Mouse (Mus musculus) R1 (cell line): ENCODE measurements around the gene Cd22.
A peak's percentile ranks its signal among the peaks of the same experiment; 100 is the strongest.

Experiments used
- DNase-seq: peaks from one replicate; pipeline ENCODE4 v3.0.0-alpha.2; 2018; ENCODE audit warnings: low read depth, low spot score

Gene Cd22

DNA sequence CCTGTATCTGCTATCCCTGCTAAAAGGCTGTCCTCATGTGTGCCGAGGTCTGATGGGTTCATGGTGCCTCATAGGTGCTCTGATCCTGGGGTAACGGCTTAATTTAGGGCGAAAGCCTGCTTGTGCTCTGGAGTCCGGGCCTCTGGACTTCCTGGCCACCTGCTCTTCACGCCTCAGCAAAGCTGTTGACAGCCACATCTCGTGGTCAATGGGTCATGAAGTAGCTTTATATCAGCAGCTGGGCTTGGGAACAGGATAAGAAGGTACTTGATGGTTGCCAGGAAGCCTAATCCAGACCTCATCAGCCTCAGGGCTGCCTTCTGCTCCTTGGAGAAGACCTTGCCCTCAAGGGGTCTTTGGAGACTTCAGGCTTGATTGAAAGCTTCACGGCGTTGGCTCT is 16.8 kb downstream of the Cd22 start:
- no peak for DNase-seq

DNA sequence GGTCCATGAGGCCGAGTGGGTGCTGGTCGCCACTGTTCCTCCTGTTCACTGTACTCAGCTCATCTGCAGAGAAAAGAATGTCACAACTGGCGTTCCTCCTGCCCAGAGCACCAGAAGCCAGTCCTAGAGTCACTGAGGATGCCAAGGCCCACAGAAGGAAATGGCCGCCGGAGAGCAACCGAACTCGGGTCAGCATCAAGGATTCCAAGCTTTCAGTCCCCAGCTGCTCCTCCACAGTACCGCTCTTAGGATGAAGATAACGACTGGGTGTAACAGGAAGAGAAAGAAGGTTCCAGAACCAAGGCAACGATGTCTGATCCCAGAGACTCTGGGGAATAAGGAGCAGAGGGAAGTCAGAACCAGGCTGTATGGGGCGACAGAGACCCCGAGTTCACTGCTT is 18.7 kb downstream of the Cd22 start, which contains the start of gene Ffar1:
Gene Ffar1, minus strand, starts transcription at position 101 of the 400 bp plus-strand sequence.
- no peak for DNase-seq

DNA sequence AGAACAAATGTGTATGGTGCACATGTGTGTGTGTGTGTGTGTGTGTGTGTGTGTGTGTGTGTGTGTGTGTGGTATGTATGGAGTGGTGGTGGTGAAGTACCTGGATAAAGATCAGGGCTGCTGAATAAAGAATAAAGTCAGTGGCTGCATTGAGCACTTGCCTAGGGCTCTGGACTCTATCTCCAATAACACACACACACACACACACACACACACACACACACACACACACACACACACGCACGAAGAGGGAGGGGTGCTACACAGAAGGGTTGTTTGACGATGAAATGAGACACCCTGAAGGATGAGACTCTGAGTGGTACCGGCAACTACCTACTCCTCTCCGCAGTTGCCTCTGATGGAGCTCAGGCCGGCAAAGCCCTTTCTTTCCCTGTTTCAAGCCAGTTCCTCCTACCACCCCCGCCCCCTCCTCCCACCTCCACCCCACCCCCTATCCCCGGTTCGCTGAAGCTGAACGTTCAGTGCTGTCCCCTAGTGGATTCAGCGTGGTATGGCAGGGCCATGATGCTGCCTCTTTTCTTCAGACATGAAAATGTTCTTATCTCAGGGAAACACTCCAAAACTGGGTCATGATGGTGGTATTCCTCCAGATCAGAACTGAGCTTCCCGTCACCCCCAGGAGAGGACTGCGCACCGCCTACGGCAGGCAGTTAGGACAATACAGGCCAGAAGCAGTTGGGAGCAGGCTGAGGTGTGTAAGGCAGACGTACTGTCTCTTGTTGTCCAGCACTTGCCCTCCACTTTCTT is 20.3 kb downstream of the Cd22 start:
- DNase-seq = peak; percentile 84

DNA sequence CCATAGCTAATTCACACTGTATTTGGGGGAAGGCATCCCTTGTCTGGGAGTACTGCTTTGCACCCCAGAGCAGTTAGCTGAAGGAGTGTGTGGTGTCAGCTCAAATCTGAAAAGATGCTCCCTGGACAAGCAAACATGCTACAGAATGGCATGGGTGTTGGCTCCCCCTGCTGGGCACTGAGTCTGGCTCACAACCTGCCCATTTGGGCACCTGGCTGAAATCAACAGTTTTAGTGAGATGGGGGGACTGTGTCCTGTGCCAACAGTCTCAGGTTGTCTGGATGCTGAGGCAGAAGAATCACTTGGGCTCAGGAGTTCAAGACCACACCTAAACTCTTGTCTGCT is 20.9 kb downstream of the Cd22 start:
- peak; percentile 64 for DNase-seq

DNA sequence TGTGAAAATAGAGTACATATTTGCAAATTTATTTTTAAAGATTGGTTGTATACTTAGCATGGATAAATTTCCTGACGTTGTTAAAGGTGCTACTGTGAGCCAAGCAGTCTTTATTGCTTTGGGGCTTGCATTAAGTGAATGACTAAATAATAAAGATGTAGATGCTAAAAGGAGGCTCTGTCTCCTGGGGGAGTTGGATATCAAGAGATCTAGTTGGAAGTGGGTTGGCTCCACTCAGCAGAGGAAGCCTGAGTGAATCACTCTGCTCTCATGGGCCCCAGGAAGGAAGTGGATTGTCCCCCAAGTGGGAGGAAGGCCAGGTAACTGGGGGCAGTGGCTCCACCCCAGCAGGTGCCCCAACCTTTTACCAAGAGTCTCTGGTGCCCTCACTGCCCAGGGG is 22.4 kb downstream of the Cd22 start:
- DNase-seq = no peak

DNA sequence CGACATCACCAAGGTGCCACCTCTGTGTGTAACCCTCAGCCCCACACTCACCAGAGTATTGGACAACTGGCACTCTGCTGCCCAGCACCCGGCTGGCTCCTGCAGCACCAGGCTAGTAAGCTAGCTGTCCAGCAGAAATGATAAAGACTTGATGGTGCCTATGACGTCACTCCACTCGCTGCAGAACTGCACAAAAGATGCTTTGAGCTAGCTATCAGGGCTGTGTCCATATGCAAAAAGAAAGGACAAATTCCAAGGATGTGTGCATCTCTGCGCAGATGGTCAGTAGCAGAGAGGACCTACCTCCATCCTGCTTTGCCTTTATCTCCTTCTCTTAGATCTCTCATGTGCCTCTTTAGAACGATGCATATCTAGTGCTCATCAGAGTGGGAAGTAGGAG is 24.1 kb downstream of the Cd22 start, which contains the start of gene Ffar3:
Gene Ffar3, minus strand, starts transcription at position 101 of the 400 bp plus-strand sequence.
- no peak for DNase-seq

DNA sequence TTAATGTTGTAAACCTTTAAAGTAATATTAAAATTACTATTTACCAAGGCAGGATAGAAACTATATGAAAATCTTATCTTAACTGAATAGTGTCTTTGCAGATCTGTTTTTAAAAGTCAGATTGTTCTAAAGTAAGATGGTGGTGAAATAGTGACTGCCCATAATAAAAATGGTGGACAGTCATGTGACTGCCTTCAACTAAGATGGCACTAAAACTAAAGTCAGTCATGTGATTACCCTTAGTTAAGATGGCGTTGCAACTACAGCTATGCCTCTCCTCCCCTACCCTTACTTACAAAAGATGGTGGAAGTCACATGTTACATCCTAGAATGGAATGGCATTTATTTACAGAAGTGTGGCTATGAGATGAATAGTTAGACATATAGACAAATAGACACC is 28.7 kb downstream of the Cd22 start:
- DNase-seq = no peak

DNA sequence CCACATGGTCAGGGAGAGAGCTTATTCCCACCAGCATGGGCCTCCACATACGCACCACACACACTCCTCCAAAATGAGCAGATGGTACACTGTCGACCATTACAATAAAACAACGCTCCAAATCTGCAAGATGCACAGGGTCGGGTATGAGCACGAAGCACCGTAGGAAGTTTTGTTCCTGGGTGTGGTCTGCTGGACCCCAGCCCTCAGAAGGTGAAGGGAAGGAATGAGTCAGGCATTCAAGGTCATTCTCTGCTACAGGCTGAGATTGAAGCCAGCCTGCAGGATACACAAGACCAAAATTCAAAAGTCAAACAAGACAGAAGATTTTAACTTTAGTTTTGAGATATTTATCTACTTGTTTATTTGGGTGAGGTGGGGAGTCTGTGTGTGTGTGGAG is 32.2 kb downstream of the Cd22 start:
- no peak for DNase-seq

DNA sequence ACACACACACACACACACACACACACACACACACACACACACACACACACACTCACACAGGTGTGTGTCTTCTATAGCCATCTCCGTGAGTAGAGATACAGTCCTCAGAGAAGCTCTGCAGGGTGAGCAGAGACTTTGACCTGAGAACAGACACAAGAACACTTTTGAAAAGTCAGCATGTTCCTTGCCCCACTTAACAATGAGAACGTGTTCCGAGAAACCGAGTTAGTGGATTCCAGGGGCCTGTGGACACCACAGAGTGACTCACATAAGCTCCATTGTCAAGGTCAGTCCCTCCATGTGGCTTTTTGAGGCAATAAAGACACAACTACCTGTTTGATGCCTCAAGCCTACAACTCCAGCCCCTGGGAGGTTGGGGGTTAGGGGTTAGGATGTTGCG is 32.8 kb downstream of the Cd22 start:
- no peak for DNase-seq

DNA sequence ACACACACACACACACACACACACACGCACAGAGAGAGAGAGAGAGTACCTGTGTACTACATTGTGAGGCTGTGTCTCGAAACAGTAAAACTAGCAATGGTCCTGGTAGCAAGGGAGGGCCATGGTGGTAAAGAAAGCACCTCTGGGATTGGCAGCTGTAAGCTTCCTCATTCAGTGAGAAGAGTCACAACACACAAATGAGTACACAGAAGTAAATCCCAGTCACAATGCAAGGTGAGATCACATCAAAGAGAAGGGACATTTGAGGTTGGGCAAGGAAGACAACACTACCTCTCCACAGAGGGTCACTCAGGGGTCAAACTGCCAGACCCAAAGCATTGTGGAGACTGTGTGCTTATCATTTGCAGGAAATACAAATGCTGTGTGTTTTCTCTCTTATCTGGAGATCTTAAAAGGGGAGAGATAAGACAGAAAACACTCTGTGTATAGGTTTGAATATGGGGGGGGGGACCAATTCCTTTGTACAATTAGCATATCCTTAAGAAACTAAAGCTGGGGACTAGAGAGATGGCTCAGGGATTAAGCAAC is 33.6 kb downstream of the Cd22 start:
- DNase-seq = no peak

DNA sequence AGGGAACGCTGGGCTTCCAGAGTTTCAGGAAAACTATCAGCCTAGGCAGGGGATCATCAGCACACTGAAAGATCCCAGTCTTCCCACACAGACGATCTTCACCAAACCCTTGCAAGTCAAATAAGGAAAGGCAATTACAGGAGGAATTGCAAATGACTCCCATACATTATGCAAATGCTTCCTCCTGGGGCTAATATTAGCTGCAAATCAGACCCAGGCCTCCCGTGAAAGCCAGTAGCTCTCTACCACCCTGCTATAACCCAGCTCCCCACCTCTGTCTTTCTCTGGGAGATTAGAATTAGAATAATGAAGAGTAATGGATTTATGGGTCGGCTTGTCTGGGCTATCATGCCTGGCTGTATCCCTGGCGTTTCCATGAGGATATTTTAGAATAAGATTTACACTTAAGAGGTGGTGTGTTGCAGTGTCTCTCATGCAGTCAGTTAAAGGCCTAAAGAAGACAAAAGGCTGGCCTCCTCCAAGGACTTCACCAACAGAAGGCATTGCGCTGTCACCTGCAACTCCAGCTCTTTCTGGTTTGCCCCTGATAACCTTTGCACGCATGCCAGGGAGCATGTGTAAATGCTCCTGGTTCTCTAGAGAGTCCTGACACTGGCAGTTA is 35.4 kb downstream of the Cd22 start:
- DNase-seq = peak; percentile 45

DNA sequence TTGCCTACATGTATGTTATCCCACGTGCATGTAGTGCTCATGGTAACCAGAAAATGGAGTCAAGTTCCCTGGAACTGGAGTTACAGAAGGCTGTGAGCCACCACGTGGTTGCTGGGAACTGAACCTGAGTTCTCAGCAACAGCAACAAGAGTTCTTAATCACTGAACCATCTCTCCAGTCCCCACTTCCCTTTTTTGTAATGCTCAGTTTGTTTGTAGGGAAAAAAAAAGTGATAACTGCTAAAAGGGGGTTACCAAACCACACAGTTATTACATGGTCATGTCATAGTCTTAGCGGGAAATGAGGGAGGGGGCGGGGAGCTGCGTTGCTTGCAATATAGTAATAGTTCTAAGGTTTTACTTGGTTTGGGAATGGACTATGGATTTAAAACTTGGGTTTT is 38.0 kb downstream of the Cd22 start:
- DNase-seq = no peak

DNA sequence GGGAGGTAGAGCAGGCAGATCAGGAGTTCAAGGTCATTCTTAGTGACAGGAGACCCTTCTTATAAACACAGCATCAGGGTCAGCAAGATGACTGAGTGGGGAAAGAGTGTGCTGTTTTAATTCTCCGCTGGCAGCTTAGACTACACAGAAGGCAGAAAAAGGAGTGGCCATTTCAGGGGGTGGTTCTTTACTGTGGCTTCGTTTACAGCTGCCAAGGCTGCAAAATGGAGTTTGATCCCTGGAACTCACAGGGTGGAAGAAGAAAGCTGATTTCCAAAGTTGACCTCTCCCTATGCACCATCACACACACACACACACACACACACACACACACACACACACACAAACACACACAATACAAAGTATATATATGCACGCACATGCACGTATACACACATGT is 38.8 kb downstream of the Cd22 start:
- no peak for DNase-seq

DNA sequence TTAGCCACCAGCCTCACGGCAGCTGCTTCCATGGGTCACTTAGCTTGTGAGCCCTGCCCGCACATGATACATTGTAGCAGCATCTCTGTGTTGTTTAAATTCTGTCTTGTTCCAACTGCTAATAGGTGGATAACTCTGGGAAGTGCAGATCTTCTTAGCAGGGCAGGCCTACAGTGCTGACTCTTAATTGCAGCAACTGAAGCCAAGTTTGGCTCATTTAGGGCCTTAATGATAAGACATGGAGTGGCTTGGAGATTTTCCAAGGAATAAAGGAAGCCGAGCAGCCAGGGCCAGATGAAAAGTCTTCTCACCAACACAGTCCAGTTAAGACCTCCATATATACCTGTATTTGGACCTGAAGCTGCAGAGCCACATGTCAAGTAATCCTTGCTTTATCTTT is 39.8 kb downstream of the Cd22 start:
- DNase-seq = no peak

DNA sequence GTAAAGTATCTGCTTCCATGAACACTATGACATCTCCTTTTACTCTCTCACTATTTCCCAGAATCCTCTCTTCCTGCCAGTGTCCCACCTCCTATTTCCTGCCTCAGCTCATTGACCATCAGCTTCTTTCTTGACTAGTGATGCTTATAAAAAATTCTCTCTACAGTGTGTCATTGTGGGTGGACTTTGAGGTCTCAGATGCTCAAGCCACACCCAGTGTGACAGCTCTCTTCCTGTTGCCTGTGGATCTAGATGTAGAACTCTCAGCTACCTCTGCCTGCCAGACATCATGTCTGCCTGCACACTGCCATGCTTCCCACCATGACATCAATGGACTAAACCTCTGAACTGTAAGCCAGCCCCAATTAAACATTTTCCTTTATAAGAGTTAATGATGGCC is 42.9 kb downstream of the Cd22 start:
- DNase-seq = no peak

DNA sequence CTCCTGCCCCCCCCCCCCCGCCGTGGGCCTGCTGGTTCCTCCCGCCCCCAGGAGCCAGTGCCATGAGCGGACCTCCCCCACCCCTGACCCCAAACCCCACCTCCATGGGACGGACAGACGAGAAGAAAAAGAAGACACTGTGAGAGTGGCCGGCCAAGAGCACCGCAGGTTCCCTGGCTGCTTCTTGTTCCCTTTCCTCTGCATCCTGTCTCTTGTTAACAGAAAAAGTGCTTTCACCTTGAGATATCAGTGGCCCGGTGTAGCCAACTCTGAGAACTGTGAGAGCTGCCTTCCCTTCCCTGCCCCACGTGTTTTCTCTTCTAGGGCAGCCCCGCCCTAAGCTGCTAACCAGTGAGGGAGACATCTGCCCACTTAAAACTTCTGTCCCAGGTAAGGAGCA is 47.5 kb downstream of the Cd22 start:
- DNase-seq = peak; percentile 33

DNA sequence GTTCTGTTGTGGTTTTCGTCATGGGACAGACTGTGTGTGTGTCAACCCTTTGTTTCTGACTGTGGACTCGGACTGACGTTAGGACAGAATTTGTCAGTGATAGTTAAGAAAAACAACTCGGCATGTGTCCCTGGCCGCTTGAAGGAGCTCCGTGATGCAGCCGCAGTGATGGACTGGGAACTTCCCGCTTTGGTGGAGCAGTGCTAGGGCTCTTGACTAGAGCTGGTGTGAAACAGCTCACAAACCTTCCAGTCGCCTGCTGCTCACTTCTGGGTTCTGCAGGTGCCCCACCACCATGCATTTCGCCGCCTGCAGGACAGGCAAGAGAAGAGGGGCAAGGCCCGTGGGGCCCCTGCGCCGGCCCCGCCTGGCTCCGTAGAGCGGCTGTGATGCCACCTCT is 47.9 kb downstream of the Cd22 start:
- DNase-seq = peak; percentile 61

DNA sequence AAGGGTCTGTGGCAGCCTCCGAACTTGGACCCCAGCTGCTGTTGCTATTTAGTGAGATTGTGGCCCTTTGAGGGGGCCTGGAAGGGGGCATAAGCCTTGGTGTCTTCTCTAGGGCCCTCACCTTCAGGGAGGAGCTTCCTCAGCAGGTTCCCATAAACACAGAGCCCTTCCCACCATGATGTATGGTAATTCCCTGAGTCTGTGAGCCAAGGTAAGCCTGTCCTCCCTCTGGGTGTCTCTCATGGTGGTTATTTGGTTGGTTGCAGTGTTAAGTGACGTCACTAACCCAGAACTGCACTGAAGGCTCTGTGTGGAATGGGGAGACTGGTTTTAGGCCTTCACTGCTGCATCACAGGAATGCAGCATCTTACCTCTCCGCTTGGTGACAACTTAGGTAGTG is 50.7 kb downstream of the Cd22 start:
- DNase-seq = peak; percentile 74

DNA sequence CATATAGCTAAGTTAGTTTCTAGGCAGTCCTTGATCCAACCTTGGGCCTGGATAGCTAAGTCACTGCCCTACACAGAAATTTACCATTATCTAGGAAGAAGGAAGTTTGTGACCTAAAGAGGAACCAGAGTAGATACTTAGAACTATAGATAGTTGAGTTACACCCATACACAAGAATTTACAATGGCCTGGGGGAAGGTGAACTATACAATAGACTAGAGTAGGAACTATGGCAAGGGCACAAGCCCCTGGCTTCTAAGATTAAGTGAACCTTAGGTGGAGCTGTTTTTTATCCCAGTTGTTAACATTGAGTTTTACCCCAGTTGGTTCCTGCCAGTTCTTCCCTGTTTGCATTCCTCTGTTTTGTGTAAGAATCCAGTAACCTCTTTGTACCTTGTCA is 51.3 kb downstream of the Cd22 start:
- peak; percentile 42 for DNase-seq

DNA sequence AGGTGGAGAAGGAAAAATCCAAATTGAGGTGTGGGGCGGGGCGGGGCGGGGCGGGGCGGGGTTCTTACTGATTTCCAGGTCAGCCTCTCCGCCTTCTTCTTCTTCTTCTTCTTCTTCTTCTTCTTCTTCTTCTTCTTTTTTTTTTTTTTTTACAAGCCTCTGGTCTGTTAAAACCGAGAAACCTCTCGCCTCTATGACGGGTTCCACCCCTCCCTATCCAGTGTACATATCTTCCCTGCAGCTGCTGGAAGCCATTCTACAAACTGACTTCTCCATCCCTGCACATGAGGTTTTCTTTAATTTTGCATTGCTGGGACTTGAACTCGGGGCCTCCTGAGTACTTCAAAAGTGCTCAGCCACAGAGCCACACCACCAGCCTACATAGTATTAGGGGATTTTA is 53.5 kb downstream of the Cd22 start:
- DNase-seq = no peak

DNA sequence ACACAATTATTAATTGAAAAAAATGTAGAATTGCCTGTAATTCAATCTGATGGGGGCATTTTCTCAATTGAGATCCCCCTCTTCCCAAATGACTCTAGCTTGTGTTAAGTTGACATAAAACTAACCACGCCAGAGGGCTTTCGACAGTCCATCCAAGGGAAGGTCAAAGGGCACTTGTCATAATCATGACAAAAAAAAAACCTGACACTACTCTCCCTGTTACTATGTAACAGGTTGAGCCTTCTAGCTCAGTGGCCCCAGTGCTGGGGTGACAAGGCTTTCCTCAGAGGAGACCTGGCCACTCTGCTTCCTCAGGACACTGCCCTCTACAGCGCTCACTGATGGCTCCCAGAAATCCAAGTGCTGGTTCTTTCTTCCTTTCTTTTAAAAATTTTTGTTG is 55.8 kb downstream of the Cd22 start:
- DNase-seq = no peak

DNA sequence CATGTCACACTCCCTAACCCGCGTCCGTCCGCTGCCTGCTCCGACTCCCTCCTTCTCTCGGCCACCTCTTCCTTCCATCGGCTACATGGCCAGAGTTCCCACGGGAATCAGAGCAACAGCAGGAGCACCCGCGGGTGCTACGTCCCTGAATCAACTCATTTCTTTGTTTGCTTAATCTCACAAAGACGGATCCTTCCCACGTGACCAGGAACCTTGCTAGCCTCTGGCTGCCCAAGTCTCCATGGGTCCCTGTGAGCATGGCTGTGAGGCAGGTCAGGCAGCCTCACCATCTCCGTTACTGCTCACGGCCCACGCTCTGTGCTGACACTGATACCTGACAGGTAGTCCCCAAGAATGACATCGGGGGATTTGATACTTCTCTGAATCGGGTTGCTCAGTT is 56.5 kb downstream of the Cd22 start, which contains the start of gene Ffar2:
Gene Ffar2, minus strand, starts transcription at position 101 of the 400 bp plus-strand sequence.
- DNase-seq = no peak

DNA sequence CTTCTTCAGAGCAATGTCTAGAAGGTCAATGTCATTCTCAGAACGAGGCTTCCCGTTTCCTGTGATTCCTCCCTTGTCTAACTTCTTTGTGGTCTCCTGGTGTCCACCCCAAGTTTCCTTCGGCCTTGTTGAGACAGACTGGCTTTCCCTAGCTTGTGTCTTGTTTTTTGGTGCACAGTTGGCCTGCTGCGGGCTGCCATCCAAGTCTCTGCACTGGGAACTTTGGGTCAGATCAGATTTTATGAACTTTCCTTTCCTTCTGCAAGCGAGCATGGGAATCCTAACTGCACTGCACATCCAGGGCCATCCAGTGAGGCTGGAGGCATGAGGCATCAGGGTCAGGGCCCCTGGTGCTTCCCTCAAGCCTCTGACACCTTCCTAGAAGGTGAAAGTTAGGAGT is 58.6 kb downstream of the Cd22 start:
- no peak for DNase-seq
